Mouse (Mus musculus) G1E (cell line): Measurements from ENCODE around the gene Aqr. TPM values are rescaled to one million over a fixed set of nuclear protein-coding genes. Genes with fewer than 3 reads are reported as not detected.

Experiments used
- ATAC-seq: 2 replicates; pipeline ENCODE4 v1.8.0; 2016; ENCODE audit warnings: mild to moderate bottlenecking; ENCODE audit not compliant: insufficient number of reproducible peaks, poor library complexity, low FRiP score, severe bottlenecking; ENCODE audit errors: extremely low read depth
- DNase-seq: peaks from one replicate; pipeline ENCODE4 v3.0.0; 2012; ENCODE audit warnings: low spot score
- H3K27me3 ChIP-seq: 2 replicates; pipeline ENCODE4 v1.6.1; 2012; ENCODE audit warnings: mild to moderate bottlenecking, low read length, inconsistent platforms; ENCODE audit not compliant: insufficient read depth
- H3K36me3 ChIP-seq: replicated peaks from 2 replicates; pipeline ENCODE3; 2012; ENCODE audit warnings: mild to moderate bottlenecking, inconsistent platforms
- H3K4me1 ChIP-seq: 2 replicates; pipeline ENCODE4 v1.6.1; 2012; ENCODE audit warnings: low read depth, low read length, inconsistent platforms, mixed read lengths; ENCODE audit not compliant: insufficient read depth
- H3K4me3 ChIP-seq: 2 replicates; pipeline ENCODE4 v1.5.1; 2012; ENCODE audit warnings: low read depth, mild to moderate bottlenecking, inconsistent platforms, low read length, moderate library complexity, mixed read lengths
- H3K9me3 ChIP-seq: replicated peaks from 2 replicates; pipeline ENCODE4 v1.6.1; 2012; ENCODE audit warnings: inconsistent platforms
- CTCF ChIP-seq: IDR thresholded peaks from 2 replicates; pipeline ENCODE4 v1.5.1; 2012; ENCODE audit warnings: low read depth, low read length, inconsistent platforms, mixed read lengths
- GATA1 ChIP-seq: IDR thresholded peaks from 2 replicates; pipeline ENCODE4 v1.6.1; 2012; ENCODE audit warnings: borderline replicate concordance, low read length, inconsistent platforms, mixed read lengths
- GATA2 ChIP-seq: IDR thresholded peaks from 2 replicates; pipeline ENCODE4 v1.6.1; 2012; ENCODE audit warnings: low read depth, low read length, inconsistent platforms, borderline replicate concordance
- POLR2AphosphoS5 ChIP-seq: IDR thresholded peaks from 2 replicates; pipeline ENCODE4 v1.6.1; 2012; ENCODE audit warnings: low read depth, low read length, inconsistent platforms; ENCODE audit not compliant: insufficient replicate concordance
- TAL1 ChIP-seq: conservative IDR thresholded peaks from 2 replicates; pipeline ENCODE4 v1.6.1; 2012; ENCODE audit warnings: low read depth, low read length, inconsistent platforms, mixed read lengths
- polyA plus RNA-seq: library from polyadenylated mRNA; stranded (reverse); fragments of >175 nt; gene quantifications from 2 replicates; pipeline ENCODE4 v1.2.3, GENCODE M21; 2012
- total RNA-seq, 2 experiments: library from RNA; stranded (forward) in 1 of 2; stranded (reverse) in 1 of 2; fragments of 200-1000 nt in 1 of 2; fragments of >200 nt in 1 of 2; fragmentation: Nextera tagmentation in 1 of 2; gene quantifications; 2 replicates each; pipeline ENCODE4 v1.2.3; 2014 to 2017

The Aqr gene
- total and polyA plus RNA-seq, 3 experiments, result 15.3 to 136 (median 107) TPM

DNA sequence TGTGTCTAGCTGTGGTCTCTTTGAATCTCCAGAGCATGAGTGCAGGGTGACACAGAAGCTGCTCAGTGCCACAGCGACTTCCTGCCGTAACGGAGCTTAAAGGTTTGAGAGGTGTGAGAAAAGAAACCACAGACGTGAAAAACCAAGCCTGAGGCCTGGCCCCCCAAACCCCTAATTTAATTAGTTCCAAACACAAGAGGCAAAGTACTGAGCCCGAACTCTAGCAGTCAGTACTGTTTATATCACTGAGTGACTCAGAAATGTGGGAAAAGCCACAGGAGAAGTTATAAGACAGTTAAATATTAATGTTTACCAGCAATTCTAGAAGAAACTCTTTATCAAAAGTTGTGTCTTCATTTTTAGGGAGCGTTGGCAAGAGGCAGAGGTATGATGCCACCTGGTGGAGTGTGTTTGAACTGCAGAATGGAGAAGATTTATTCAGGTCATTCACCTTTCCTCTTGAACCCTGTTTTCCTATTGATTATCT, 41.5 kb downstream of the Aqr start:
- H3K36me3 ChIP-seq, result peaks cover 95% of the 10 kb centered on the region
- no peak for DNase-seq
- no peaks in the 10 kb centered on the region for H3K9me3 ChIP-seq
- TF ChIP-seq CTCF (peak; percentile 59), TAL1 (no peak), POLR2AphosphoS5 (no peak)
- H3K27me3 ChIP-seq, result no peaks in the 10 kb centered on the region
- H3K4me1 ChIP-seq, result 0 out of 2 replicates have a peak, but pooled peaks cover 2% of the 10 kb centered on the region
- no peak overlapping the region for H3K4me3 ChIP-seq
- ATAC-seq, result no peak; the same call in 1 of the 2 replicates

DNA sequence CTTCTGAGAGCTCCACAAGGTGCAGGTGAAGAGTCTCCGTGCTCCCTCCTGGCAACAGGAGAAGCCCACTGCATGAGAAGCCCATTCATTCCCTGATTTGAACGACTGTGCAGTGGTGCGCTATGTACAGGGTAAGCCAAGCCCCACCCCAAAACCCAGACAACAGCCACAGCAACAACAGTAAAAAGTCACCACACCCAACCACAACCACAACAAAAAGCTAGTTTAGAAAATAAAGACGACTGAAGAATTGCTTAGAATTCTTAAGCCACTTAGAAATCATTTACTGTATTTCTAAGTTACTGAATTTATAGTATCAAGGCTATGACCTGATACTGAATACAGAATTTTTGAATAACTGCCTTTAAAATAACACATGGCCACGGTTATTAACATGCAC, 41.9 kb downstream of the Aqr start:
- TF ChIP-seq GATA1 (no peak), POLR2AphosphoS5 (no peak), CTCF (no peak), TAL1 (no peak), GATA2 (no peak)
- 0 out of 2 replicates have a peak, but pooled peaks cover 2% of the 10 kb centered on the region for H3K4me1 ChIP-seq
- ATAC-seq (no peak), DNase-seq (no peak)
- H3K9me3 ChIP-seq, result no peaks in the 10 kb centered on the region
- no peaks in the 10 kb centered on the region for H3K27me3 ChIP-seq
- peaks cover 94% of the 10 kb centered on the region for H3K36me3 ChIP-seq
- H3K4me3 ChIP-seq, result no peak overlapping the region

DNA sequence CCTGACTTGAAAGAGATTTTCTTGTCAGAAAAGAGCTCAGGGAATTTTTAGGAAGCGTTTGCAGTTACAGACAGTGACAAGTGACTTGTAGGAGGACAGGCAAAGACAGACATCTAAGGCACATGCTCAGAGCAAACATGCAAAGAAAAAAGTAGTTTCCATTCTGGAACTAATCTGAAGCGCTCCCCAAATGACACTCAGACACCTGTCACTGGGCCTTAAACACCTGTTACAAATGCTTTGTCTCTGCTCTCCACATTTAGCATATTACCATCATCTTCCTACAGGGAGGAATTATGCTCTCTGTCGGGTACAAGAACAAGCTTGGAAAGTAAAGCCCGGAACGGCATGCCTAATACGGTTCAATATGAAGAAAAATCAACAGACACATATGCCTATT, 43.0 kb downstream of the Aqr start:
- Histone ChIP-seq H3K4me3 (no peak overlapping the region), H3K36me3 (peaks cover 95% of the 10 kb centered on the region), H3K9me3 (no peaks in the 10 kb centered on the region), H3K4me1 (0 out of 2 replicates have a peak, but pooled peaks cover 2% of the 10 kb centered on the region), H3K27me3 (no peaks in the 10 kb centered on the region)
- ATAC-seq (no peak), DNase-seq (no peak)
- no peak for TF ChIP-seq POLR2AphosphoS5
- TF ChIP-seq TAL1, result no peak
- TF ChIP-seq GATA2, result no peak
- no peak for TF ChIP-seq GATA1
- TF ChIP-seq CTCF, result no peak

DNA sequence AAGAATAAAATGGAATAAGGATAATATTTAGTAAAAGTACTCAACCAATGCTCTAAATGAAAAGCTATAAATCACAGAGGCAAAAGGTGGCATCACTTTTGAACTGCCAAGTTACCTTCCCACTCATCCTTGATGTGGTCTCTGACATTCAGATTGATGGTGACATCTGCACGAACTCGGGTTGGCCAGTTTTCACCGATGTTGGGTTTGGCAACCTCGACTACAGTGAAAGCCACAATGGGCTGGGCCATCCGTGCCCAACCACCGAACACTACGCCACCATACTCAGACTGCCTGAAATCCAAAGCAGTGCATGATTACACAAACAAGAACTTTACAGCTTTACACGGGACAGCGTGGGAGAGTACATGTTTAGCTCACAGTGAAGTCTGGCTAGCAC, 50.1 kb downstream of the Aqr start:
- H3K4me1 ChIP-seq, result no peaks in the 10 kb centered on the region
- peaks cover 90% of the 10 kb centered on the region for H3K36me3 ChIP-seq
- TF ChIP-seq CTCF, result no peak
- no peak for TF ChIP-seq GATA1
- no peak for TF ChIP-seq TAL1
- TF ChIP-seq GATA2, result no peak
- no peak for TF ChIP-seq POLR2AphosphoS5
- no peak overlapping the region for H3K4me3 ChIP-seq
- ATAC-seq, result no peak
- no peaks in the 10 kb centered on the region for H3K9me3 ChIP-seq
- no peaks in the 10 kb centered on the region for H3K27me3 ChIP-seq
- no peak for DNase-seq

DNA sequence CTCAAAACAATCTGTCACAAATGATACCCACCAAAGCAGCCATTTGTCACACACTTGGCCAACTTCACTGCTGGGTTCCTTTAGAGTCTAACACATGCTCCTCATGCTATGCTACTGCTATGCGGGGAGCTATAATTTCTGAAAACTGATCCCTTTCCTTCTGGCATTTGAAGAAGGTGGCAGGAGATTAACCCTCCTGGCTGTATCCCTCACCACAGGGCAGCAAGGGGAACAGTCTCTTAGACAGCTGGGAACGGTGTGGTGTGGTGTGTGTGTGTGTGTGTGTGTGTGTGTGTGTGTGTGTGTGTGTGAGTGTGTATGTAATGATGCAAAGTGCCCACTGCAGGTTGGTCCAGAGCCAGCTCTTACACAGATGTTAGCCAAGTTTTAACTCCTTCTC, 51.0 kb downstream of the Aqr start:
- H3K36me3 ChIP-seq, result peaks cover 88% of the 10 kb centered on the region
- TF ChIP-seq TAL1, result no peak
- TF ChIP-seq GATA2, result no peak
- TF ChIP-seq POLR2AphosphoS5, result no peak
- TF ChIP-seq CTCF, result no peak
- TF ChIP-seq GATA1, result no peak
- ATAC-seq, result no peak
- no peaks in the 10 kb centered on the region for H3K4me1 ChIP-seq
- no peak overlapping the region for H3K4me3 ChIP-seq
- H3K27me3 ChIP-seq, result no peaks in the 10 kb centered on the region
- H3K9me3 ChIP-seq, result no peaks in the 10 kb centered on the region
- no peak for DNase-seq

DNA sequence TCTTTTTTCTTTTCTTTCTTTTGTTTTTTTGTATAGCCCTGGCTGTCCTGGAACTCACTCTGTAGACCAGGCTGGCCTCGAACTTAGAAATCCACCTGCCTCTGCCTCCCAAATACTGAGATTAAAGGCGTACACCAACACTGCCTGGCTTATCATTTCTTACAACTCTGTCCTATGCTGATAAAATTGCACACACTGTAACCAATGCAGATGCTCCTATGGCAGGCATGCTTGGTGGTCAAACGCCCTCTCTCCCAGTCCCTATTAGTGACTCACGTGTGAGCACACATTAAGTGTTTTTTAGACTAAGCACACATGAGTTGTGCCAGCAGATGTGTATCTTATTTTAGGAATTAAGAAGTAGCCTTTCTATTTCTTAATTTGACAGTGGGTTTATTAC, 53.5 kb downstream of the Aqr start:
- Histone ChIP-seq H3K36me3 (peaks cover 87% of the 10 kb centered on the region), H3K27me3 (no peaks in the 10 kb centered on the region), H3K4me1 (no peaks in the 10 kb centered on the region), H3K4me3 (no peak overlapping the region), H3K9me3 (no peaks in the 10 kb centered on the region)
- no peak for TF ChIP-seq POLR2AphosphoS5
- no peak for TF ChIP-seq TAL1
- no peak for TF ChIP-seq CTCF
- no peak for TF ChIP-seq GATA1
- TF ChIP-seq GATA2, result no peak
- ATAC-seq, result no peak
- DNase-seq, result no peak

DNA sequence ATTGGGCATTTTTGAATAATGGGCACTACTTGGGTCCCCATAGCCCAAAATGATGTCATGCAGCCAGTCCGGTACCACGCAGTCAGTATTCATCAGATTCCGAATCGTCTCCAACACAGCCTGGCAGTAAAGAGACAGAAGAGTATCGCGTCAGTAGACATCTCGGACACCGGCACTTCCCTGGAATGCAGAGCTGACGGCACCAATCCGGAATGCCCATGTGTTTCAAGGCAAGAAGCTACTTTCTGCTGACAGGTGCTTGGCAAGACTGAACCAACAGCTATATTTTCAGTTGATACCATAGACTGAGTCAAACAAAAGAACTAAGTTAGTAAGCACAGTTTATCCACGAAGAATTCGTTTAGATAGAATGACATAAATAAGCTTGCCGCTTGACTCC, 56.2 kb downstream of the Aqr start:
- no peak for TF ChIP-seq POLR2AphosphoS5
- TF ChIP-seq TAL1, result no peak
- TF ChIP-seq GATA1, result no peak
- no peak for TF ChIP-seq GATA2
- TF ChIP-seq CTCF, result no peak
- ATAC-seq (no peak), DNase-seq (no peak)
- no peaks in the 10 kb centered on the region for H3K27me3 ChIP-seq
- H3K4me1 ChIP-seq, result no peaks in the 10 kb centered on the region
- H3K9me3 ChIP-seq, result no peaks in the 10 kb centered on the region
- no peak overlapping the region for H3K4me3 ChIP-seq
- peaks cover 83% of the 10 kb centered on the region for H3K36me3 ChIP-seq
